Mouse (Mus musculus) megakaryocyte, embryonic 14.5 days (primary cell): Measurements from ENCODE around the gene Ltbp1.

Source experiments
- FLI1 ChIP-seq: IDR thresholded peaks from 2 replicates; pipeline ENCODE4 v1.6.1; 2012; ENCODE audit warnings: low read length, inconsistent platforms, mixed read lengths
- GATA1 ChIP-seq: IDR thresholded peaks from 3 replicates; pipeline ENCODE4 v1.6.1; 2012; ENCODE audit warnings: mixed read lengths, low read length, inconsistent platforms, borderline replicate concordance

- TF ChIP-seq GATA1: no peak
- TF ChIP-seq FLI1: no peak
Observed at GRCm38 (mm10) chr17:75435599-75435998, 430.2 kb downstream of the Ltbp1 start, which contains the start of gene Rasgrp3.
